Mouse (Mus musculus): ENCODE data around the gene Foxc2. TPM values are rescaled to one million over a fixed set of nuclear protein-coding genes. Genes with fewer than 3 reads are reported as not detected.
"Not testable (repeated sequence)": the region's sequence is repeated elsewhere in the genome, so short reads cannot be mapped to it uniquely, and the experiment has no call there.

Foxc2 gene
- polyA plus RNA-seq, 1 experiment, result 1.2 TPM

DNA sequence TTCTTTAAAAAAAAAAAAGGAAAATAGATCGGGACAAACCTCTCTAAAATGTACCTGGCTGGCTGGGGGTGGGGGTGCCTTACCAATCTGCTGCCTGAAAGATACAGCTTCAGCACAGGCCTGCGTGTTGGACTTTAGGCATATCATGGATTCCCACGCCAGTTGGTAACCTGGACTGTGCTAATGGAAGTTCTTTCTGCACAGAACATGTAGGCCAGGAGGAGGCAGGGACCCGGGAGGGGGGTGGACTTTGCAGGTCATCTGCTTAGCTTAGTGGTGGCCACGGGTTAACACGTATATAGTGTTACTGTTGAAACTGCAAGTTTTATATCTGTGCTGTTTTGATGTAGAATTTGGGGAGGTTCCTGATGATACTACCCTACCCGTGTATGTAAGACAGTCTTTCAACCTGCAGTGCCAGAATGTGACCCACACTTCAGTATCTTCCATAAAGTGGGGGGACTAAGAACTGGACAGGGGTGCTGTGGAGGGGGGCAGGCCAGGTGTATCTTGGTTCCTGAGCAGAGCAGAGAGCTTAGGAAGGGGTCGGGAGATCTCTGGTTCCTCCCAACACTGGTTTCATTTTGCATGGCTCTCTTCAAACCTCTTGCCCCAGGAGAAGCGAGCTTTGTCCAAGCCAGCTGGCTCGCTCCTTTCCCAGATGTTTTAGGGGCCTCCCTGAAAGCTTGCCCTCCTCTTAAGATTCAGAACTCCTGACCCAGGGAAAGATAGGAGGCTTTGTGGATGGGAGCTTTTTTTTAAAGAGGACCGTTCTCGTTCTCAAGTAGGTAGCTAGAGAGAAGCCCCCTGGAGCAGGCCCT is 3.9 kb downstream of the Foxc2 start:
- no peak for DNase-seq (ENCODE audit: low read depth)

- DNase-seq (ENCODE audit: low read depth), result no peak
Measured at GRCm38 (mm10) chr8:121120456-121121419, 4.8 kb downstream of the Foxc2 start.

GRCm38 (mm10) chr8:121121704-121122103 is 5.7 kb downstream of the Foxc2 start:
- no peak for DNase-seq (ENCODE audit: low read depth)

DNA sequence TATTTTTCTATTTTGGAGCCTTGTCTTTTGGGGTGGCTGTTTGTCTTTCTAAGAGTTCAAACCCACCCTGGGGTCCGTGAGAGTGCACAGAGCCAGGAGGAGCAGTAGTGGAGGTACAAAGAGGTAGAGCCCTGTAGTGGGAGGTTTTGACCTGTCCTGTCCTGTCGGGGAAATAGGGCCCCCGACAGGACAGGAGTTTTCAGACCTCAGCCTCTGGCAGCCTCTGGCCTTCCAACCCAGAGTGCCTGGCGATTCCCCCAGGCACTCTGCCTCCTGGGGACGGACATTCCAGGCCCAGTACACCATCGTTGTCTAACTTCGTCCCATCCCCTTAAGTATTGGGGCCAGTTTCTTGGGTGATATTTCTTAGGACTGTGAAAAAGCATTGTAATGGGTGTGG is 6.4 kb downstream of the Foxc2 start:
- DNase-seq (ENCODE audit: low read depth), result no peak

GRCm38 (mm10) chr8:121123113-121123512 is 7.1 kb downstream of the Foxc2 start:
- DNase-seq (ENCODE audit: low read depth), result no peak

GRCm38 (mm10) chr8:121124547-121125239 is 8.7 kb downstream of the Foxc2 start:
- no peak for DNase-seq (ENCODE audit: low read depth)

DNA sequence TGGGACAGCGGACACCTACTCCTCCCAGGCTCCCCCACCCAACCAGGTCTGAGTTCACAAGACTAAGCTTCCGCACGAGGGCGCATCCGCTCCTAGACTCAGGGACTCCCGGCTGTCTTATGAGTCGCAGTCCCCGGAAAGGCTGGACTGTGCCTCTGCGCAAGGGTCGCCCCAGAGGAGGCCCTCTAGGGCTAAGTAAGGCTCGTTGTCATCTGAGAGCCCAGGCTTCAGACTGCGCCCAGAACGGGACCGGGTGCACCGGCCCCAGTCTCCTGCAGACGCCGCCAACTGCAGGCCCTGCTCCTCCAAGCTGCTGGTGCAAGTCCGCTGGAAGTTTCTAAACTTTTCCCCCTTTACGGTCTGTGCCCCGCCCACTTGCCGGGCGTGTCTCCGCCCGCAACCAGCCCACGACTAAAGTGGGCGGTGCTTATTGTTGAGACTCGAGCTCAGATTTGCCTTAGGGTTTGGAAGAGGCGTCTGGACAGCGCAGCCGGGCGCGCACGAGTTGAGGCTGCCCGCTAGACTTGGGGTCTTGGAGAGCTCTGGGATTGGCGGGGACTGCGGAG is 9.4 kb downstream of the Foxc2 start:
- no peak for DNase-seq (ENCODE audit: low read depth)

- DNase-seq (ENCODE audit: low read depth), result no peak
Measured at GRCm38 (mm10) chr8:121126191-121126590, 10.2 kb downstream of the Foxc2 start.

DNA sequence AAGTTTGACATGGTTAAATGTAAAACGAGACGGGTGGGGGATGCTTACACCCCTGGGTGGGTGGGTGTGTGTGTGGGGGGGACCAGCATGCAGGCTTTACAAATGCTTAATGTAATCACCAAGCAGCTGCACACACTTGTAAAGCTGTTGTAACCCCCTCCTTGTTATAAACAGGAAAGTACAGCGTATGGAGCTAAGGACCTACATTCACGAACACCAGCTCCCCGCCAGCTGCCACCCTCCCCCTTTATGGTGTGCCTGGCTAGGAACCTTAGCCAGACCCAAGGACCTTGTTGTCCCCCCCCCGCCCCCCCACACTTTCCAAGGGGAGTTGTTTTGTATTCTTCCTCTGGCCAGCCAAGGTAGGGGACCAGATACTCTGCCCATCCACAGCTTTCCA is 10.7 kb downstream of the Foxc2 start:
- no peak for DNase-seq (ENCODE audit: low read depth)

DNA sequence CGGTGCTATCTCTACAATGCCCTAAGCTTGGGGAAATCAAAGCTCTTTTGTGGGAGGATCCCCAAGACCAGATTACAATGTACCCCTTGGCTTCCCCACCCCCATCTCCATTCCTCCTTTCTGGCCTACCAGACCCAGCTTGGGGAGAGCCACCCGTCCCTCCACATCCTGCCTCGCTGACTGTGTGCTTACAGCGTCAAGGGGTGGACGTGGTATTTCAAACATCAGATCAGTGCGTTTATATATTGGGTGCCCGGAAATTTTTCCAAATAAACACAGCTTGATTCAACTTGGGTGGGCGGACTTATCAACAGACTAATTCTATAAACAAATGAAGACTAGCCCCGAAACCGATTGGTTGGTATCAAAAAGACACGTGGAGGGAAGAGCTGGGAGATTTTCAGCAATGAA is 11.3 kb downstream of the Foxc2 start:
- DNase-seq (ENCODE audit: low read depth), result no peak

DNA sequence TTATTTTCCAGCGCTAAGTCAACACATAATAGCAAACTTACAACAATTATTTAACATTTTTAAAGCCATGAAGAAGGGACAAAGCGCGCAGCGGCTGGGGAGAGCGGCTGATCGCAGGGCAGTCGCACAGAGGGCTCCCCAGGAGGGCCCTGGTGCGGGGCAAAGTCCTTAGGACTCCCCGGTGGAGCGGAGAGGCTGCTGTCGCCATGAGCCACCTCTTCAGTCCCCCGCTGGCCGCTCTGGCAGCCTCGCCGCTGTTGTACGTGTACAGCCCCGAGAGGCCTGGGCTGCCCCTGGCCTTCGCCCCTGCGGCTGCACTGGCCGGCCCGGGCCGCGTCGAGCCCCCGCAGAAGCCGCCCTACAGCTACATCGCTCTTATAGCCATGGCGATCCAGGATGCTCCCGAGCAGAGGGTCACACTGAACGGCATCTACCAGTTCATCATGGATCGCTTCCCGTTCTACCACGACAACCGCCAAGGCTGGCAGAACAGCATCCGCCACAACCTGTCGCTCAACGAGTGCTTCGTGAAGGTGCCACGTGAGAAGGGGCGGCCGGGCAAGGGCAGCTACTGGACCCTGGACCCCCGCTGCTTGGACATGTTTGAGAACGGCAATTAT is 11.9 kb downstream of the Foxc2 start, which contains the start of gene Foxl1:
Gene Foxl1 (plus strand): TSS at position 185 of the 620 bp plus-strand sequence.
- no peak for DNase-seq (ENCODE audit: low read depth)

DNA sequence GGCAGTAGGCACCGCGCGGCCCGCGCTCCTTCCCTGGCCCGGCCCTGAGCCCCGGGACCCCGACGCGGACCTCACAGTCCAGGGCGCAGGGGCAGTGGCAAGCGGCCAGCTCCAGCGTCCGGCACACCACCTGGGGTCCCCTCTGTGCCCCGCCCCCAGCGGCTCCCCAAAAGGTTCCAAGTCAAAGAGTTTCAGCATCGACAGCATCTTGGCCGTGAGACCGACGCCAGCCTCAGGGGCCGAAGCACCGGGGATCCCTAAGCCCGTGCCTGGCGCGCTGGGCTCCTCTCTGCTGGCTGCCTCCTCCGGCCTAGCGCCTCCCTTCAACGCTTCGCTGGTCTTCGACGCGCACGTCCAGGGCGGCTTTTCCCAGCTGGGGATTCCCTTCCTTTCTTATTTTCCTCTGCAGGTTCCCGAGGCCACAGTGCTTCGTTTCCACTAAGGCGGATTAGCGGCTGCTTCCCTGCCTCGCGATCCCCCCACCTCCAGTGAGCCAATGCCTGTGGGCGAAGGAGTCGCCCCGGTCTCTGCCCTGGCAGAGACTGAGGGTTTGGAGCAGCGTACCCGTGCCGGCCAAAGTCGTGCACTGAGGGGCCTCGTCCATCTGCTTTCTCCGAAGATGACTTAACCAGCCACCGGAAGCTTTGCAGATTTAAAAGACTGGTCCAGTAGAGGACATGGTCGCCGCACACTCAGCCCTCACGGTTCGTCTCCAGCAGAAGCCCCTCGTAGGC is 12.7 kb downstream of the Foxc2 start:
- DNase-seq (ENCODE audit: low read depth), result no peak

DNA sequence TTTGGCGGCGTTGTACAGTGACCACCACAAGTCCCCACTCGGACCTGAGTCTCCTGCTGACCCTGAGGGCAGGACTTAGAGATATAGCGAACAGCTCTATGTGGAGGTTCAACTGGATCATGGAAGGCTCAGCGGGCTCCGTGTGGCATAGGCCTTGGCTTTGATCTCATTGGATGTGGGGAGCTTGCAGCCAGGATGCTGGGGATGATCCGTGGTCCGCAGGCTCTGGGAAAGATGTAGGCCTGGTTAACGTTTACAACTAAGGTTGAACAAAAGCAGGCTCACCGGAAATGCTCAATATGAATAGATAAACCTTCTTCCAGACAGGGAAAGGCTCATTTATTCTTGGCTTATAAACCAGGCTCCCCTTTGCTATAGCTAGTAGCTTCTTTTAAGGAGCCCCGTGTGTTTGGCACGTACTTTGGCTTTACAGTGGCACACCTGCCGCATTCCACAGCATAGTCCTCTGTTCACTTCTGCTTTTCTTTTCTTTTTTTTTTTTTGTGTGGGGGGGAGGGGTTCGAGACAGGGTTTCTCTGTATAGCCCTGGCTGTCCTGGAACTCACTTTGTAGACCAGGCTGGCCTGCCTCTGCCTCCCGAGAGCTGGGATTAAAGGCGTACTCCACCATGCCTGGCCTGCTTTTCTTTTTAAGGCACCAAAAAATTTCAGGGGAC is 13.4 kb downstream of the Foxc2 start:
- DNase-seq (ENCODE audit: low read depth), result no peak

DNA sequence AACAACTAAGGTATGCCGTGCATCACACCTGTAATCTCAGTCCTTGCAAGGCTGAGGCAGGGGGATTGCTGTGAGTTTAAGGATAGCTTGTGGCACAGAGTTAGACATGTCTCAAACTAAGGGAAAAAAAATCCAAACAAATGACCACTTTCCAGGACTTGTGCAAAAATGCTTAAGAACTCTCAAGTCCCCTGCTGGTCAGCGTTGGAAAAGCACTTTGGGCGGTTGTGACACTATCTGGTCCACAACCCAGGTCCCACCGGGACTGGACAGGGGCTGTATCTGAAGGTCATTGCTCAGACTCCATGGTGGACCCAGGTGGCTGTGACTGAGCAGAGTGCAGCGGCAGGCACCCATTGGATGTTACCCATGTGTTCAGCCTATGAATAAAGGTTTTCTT is 14.6 kb downstream of the Foxc2 start:
- DNase-seq (ENCODE audit: low read depth), result no peak

DNA sequence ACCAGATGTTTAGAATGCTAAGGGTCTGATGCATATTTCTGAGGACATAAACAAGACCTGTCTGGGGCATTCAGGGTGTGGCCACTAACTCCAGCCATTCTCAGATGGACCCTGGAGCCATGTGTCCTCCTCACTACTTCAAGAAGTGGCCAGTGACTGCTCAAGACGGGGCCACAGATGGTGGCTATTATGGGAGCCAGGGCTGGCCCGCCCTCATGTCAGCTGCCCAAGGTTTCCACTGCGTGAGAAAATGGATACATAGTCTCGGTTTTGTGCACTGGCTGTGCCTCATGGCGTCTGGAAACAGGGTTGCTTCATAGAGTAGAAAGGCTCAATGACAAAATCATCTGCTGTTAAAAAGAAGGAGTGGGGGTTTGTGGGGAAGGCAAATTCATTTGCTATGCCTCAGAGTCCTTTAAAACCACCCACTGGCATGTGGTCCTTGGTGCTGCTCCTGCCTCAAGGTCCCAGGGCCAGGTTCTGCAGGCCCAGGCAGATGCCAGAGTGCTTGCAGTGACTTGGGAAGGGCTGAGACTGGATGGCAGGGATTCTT is 17.1 kb downstream of the Foxc2 start:
- DNase-seq (ENCODE audit: low read depth), result no peak

DNA sequence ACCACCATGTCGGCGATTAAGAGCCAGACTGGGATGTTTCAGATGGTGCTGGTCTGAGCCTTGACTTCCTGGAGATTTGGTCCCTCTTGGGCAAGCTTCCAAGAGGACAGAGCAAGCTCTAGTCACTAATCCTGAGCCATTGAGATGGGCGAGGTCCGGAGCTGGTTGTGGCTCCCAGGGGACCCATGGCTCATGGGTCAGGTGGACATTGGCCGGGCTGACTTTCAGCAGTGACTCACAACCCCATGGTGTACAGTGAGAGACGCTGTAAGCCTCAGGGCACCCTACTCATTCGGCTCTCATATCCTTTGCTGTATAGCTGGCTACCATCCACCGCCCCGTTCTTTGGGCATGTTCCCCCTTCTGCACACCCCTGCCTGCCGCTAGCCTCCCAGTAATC is 18.1 kb downstream of the Foxc2 start:
- no peak for DNase-seq (ENCODE audit: low read depth)

DNA sequence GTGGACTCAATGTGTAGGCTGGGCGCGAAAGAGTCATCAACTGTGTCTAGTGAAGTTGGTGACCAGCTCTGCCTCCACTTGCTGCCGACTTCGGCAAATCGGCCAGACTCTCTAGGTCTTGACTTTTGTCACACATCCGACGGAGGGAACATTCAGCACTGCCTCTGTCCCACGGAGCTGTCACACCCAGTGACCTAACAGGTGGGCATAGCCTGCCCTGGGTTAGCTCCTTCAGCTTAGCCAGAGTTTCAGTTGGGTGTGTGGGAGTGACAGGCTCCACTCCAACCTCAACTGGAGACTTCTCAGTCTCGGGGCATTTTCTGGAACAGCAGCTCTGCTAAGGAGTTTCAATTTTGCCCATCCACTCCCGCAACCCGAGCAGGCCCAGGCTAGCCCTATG is 18.5 kb downstream of the Foxc2 start:
- no peak for DNase-seq (ENCODE audit: low read depth)

GRCm38 (mm10) chr8:121136856-121137255 is 20.9 kb downstream of the Foxc2 start:
- DNase-seq (ENCODE audit: low read depth), result no peak

- DNase-seq (ENCODE audit: low read depth), result not testable (repeated sequence)
Measured at GRCm38 (mm10) chr8:121145457-121146134, 29.6 kb downstream of the Foxc2 start.
